Mouse (Mus musculus): ENCODE measurements around the gene Chchd3.

Chchd3 gene

DNA sequence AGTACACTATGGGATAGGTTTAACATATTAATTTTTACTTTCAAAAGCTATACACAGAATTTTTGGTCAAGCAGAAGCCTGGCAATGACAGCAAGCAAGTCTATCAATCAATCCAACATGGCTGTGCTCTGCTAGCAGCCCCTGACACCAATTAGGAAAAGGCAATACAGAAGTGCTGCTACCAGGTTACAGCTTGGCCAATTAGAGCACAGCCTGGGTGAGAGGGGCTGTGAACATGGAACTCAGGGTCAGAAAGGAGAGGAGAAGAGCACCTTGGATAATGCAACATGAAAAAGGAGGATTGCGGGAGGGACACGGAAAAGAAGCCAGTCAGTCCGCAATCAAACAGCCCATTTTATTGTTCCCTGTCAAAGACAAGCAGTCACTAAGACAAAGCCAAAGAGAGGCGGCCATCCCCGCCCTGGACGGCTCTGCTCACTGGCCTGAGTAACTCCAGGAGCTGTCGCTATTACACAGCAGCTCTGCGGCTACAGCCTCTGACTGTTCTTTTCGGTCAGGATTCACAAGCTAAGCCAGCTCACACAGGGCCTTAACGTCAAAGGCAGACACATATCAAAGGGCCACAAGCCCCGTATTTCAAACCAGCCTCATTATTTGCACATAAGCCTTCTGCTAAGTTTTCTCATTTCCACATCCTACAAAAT, 128.8 kb downstream of the Chchd3 start:
- no peak for DNase-seq

DNA sequence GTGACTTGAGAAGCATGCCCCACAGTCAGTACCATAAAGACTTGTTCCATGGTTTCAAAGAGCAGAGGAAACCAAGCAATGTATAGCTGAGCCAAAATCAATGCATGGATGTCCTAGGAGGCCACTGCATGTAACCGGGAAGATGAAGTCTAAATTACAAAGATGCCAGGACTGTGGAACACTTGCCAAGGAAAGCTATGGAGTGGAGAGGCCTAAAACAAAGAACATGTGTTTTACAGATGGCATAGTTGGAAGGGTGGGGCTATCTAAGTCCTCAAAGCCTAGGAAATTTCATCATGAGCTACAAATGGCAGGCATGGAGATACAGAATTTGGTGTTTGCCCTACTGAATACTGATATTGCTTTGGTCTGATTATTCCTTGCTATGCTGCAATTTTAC, 137.7 kb downstream of the Chchd3 start:
- DNase-seq = no peak

DNA sequence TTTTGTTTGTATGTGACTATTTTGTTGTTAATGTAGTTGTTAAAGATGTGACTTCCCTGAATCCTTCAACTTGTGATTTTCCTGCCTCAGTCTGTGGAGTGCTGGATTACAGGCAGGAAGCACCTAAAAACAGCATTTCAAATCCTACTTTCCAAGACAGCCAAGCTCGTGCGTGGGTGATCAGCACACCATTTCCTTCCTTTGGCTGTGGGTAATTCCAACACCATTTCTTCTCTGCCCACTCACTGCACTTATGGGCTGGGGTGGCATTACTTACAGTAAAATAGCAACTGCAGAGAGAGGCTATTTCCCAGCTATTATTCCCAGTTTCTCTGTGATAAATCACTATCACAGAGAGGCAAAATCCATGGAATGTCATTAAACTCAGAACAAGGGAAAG, 140.0 kb downstream of the Chchd3 start:
- no peak for DNase-seq

DNA sequence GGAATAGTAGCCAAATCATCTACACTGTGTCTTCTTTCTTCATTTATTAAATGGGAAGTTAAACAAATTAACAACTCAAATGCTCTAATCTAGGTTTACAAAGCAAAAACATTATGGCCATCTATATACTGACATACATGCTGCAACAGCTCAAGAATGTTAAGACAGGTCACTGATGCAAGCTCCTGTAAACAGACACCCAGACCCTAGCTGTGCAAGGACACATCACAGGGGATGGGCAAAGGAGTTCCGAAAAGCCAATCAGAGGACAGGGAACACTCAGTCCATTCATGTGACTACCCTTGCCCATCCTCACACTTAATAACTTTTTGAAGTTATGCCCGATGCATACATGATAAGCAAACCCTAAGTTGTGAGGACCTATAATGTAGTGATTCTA, 149.4 kb downstream of the Chchd3 start:
- no peak for DNase-seq

DNA sequence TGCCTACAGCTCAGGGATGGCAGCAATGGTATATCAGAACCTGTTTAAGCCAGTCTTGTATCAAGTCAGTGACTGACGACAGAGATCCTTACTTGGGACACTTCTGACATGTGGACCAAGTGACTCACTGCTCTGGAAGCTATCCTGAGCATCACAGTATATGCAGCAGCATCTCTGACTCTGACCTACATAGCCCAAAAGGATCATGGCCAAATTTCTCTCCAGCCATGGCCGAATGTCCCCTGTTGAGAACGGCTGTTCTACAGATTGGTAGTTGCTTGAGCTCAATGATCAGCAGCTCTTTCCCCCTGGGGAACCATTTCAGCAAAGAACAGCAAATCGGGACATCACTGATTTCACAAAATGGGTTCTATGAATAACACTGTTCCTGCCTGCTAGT, 161.0 kb downstream of the Chchd3 start:
- DNase-seq = no peak

DNA sequence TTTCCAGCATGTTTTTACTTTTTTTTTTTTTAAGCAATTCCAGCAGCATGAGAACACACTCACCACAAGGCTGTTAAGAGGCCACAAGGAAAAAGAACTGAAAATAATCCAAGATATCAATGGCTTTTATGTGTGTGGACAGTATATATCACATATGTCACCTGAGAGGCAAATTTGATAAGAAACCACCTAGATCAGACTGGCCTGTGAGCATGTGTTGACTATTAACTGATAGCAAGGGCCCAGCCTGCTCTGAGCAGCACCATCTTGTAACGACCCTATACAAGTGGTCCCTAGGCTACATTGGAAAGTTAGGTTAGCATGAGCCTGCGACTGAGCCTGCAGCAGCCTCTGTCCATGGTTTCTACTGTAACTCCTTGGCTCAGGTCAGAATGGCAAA, 166.0 kb downstream of the Chchd3 start:
- DNase-seq = no peak

DNA sequence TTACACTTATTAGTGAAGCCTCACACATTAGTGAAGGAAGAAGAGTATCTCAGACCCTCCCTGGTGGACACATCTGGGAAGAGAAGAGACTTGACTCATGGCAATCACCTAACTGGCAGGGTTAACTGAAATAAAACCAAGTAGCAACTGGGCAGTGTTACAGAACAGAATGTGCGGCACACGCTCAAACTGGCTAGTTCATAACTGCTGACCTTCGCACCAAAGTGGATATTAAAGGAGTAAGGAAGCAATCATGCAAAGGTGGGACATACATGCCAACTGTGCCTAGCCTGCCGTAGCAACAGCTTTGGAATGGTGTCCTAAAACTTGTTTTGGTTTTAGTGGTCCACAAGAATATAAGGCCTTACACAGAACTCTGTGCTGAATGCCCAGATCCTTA, 169.3 kb downstream of the Chchd3 start:
- DNase-seq = peak; percentile 33 to 42

DNA sequence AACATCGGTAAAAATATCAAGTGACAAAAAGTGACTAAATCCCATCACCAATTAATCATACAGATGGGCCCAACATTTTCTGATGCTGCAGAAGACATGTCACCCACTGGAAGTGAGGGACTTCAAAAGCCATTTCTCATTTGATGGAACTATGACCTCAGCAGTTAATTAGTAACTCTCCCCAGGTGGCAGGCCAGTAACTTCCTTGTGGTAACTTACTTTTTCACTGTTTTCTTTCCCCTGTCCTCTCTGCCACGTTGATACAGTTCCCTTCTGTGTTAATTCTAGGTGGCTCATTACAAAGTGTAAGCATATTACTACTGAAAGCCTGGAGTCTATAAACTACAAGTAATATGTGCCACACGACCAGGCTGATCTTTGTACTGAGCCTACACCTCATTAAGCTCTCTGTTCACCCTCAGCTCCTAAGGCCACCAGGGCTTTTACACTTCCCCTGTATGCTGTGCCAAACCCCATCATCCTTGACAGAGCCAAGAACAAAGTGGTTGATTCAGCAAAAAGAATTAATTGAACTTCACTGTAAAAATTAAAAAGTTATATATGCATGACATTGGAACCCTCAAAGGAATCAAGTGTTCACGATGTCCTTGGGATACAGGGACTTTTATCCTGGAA, 171.0 kb downstream of the Chchd3 start:
- DNase-seq = peak; percentile 54 to 60

DNA sequence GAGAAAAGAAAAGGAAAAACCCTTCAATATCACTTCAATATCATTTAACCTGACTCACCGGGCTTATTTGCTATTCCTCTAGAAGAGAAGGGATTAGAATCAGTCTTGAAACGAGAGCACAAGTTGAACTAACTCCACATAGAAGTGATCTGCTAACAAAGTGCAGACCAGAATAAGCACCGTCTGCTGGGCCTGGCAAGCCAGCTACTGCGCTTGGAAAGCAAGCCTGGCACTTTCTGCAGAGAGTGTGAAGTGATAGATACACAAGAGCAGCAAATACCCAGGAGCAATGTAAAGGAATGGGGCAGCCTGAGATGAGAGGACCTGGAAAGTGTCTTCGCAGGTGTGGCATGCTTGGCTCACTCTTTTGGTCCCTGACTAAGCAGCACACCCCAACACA, 181.5 kb downstream of the Chchd3 start:
- no peak for DNase-seq

DNA sequence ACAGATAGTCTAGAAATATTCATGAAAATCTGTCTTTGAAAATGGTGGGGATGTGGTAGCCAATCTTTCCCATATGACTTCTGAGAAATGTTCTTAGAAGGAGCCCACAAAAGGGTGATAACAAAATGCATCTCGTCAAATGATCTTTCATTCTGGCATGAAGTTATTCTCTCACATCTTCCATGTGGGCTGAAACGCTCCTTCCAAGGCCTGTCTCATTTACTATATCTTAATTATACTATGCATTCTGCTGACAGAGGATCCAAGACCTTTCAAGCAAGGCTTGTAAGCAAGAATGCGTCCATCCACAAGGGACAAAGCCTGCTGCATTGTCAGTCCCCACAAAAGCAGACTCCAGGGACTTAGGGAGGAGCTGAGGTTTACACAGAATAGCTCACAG, 185.9 kb downstream of the Chchd3 start:
- DNase-seq = no peak

DNA sequence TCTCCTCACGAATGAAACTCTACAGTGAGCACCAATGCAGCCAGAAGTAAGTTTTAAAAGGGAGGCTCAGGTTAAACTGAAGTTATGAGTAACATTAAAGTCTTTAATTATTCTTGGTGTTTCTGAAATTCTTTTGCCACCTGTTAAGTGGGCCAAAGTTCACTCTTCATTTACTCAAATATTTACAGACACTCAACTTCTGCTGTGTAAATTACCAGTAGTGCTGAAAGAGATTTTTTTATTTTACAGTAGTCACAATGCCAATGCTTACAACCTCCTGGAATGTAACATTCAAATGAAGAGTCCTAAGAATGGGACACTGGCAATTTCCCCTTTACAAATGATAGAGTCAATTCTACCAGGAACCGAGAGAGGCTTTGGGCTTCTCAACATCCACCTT, 187.3 kb downstream of the Chchd3 start:
- DNase-seq = no peak

DNA sequence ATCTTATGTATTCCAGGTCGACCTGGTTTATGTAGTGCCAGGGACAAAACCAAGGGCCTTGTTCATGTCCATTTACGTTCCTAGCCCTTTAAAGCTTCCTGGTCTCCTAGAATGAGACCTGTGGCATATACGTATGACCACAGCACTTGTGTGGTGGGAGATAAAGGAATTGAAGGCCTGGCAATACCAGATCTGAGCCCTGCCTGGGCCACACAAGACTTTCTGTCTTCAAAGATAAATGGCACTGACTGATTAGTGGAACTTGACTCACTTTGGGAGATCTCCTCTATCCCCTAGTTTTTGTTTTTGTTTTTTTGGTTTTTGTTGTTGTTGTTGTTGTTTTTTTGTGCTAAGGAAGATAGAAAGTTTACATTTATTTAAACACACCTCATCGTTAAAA, 209.1 kb downstream of the Chchd3 start:
- no peak for DNase-seq

DNA sequence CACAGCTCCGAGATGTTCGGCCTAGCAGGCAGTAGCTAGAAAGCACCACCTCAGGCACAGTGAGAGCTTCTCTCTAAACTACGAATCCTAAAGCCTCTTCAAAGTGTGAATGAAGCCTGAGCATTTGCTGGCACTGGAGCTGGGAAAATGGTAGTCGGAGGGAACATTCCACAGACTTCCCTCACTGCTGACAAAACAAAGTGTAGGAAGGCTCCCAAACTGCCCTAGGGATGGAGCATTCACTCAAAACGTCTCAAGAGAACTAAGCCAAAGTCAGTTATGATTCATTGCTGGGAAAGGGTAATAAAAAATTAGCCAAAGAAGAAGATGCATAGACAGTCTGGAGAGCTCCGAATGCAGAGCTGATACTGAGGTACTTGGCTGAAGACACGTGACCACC, 211.1 kb downstream of the Chchd3 start:
- no peak for DNase-seq

DNA sequence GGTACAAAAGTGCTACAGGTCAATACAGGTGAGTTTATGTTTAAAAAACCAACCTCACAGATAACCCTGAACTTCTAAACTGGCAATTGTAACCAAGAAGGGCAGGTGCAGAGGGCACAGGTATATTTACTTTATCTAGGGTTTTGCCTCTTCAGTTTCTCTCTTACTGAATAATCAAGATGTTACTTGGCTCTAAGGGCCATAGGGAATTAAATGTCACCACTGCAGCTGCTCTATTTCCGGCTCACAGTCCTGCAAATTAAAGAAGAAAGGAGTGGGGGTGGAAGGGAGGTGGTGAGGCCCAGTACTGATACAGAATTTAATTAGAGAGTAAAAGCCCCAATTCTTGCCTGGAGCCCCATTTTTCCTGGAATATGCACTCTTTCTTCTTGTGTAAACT, 214.6 kb downstream of the Chchd3 start:
- DNase-seq = no peak

DNA sequence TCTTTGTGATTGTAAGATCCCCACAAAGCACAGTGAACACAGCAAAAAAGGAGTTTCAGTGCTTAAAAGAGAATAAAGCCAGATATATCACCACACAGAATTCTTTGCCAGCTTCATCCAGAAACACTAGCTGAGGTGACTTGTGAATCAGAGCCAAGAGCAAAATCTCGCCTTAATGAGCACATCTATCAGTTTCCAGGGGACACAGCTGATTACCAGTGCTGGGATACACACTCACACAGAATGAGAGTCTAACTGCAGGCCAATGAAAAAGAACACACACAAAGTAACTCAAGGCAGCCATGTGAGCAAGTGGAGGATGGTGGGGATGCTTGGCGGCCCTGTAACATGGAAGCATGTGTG, 222.1 kb downstream of the Chchd3 start:
- DNase-seq = no peak

DNA sequence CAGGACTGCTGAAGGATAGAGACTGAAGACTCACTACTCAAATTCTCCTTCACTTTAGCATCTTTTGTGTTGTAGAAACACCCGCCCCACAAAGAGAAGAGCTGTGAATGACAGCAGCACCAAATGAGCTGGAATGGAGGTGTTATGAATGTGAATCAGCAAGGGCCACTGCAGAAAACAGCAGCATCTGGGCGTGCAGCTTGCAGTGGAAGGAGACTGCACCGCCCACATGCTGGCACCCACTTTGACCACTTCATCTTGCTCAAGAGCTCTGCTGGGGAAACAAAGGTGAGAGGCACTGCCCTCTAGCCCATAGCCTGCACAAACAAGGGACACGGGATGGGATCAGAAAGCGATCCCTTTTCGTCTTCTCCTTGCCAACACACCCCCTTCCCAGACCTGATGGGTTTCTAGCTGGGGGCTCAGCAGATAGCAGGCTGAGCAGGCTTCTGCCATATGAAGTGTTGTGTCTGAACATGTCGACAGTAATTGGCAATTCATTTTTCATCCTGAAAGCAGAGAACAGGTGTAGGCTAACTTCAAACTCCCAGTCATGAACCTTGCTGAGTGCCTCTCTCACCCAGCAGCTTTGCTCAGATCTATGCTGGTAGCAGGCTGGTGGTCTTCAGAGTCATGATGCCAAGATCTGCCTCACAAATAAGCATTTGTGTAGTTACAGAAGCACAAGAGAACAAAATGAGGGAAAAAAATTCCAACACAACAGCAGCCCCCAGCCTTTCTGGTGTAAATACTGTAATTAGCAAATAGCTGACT, 222.7 kb downstream of the Chchd3 start:
- DNase-seq = no peak

DNA sequence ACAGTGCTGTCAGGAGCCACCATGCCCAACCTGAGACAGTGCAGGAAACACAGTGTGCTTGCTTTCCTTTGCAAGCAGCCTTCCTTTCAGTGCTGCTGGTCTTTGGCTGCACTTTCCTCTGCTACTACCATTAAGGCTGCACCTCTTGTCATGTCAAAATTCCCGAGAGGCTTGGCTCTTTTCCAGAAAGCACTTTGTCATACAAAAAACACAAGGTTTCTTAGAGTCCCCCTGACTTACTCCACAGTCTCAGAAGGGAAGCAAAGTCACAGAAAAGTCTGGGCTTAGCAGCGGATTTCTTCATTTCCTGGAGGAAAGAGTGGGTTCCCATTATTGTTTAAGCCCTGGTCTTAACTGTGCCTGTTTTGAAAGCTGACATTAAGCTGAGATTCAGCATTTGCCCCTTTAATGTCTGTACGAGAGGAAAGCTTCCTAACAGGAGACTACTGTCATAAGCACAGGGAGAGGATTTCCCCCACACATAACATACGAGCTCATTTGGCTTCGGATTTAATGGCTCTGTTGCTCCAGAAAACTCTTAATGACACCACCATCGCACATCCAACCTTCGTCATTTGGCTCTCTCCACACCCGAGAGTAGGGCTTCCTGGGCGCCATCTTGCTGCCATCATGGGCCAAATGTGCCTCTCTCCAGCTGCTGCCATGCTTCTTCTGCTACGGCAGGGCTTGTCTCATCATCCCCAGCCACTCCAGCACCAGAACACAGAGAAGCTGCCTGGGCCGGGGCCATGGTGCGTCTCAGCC, 236.0 kb downstream of the Chchd3 start:
- DNase-seq = peak in 1 of 2 experiments; percentile 10

DNA sequence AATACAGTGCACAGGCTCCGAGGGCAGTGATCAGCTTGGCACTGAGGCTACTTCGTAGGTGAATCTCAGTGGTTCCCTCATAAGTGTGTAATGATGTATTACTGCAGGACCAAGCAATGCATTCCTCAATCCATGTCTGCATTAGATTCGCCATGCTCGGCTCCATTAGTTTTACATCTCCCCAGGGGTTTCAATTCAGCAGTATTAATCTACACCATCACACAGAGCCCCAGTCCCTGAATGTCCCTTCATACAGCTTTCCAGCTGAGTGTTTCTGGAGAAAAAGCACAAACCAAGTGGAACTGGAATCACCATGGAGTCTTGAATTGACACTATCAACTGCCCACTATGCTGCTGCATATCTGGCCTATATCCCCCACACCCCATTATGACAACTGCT, 241.1 kb downstream of the Chchd3 start:
- no peak for DNase-seq

DNA sequence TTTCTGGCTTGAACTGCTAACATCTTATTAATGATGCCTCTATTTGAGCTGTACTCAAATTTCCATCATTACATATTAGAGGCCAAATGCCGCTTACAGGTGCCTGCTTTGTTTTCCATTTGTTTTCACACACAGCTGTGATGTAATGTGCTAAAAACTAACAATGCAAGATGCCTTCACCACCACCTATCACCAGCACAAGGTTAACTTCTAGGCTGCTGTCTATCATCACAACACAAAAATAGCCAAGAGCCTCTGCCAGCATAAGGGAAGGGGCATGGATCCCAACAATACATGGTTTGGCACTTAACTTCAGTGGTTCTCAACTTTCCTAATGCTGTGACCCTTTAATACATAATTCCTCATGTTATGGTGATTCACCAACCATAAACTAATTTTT, 251.3 kb downstream of the Chchd3 start:
- DNase-seq = no peak

DNA sequence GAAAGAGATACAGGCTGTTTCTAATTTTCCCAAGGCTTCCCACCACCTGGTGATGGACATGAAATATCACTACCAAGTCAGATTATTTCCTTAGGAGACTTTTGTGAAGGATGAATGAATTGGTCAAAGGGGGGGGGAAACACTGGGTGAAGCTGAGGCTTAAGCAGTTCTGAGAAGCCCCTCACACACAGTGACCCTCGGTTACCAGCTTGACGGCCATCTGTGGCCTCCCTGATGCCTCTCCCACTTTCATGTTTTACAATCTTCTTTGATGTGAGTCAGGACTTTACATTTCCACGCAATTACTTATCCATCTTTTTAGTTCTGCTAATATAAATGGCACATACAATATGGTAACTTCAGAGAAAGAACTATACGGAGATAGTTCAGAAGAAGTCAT, 252.3 kb downstream of the Chchd3 start:
- no peak for DNase-seq

DNA sequence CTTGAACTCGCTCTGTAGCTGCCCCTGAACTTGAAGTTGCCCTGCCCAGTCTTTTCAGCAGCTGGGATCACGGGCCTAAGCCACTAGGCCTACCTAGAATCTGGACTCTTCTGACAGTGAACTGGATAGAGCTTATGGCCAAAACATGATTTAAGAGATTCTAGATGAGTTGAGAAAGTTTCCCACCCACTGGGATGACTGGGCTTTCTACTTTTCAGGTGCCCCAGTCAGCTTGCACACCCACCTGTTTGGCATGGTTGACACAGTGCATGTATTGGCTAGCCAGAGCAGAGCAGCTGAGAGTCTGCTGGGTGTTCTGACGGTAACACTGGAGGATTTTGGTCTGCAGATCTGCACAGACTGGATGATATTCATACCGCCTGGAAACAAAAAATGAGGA, 256.4 kb downstream of the Chchd3 start:
- DNase-seq = no peak

DNA sequence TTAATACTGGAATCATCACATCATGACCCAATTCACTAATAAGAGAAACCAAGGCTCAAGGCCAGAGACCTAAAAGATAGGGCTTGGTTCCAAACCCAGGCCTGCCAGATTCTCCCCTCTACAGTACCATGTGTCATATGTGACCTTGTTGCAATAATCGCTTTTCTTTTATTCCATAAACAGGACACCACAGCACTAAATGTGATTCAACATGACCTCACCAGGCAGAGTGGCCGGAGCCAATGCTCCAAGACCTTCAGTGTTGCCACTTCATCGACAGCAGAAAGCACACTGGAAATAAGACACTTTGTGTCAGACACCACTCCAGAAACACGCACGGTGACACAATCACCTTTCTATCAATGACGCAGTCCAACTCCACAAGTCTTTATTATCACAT, 258.3 kb downstream of the Chchd3 start:
- no peak for DNase-seq

DNA sequence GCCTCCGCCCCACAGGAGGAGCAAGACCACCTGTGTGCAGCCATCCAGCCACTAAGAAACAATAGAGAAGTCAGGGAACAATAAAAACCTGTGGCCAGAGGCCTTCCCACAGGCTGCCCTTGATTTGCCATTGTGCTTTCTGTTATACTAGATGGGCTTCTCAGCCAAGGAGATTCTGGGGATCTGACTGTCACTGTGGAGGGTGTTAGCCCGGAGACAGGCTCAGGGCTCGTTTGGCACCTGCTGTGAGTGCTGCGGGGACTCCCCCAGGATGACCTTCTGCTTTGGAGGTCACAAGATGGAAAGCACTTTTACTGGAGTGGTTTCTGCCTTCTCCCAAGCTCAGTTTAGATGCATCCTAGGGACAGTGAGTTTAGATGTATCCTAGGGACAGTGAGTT, 262.5 kb downstream of the Chchd3 start:
- DNase-seq = no peak
